Mouse (Mus musculus) C2C12 (cell line): Measurements from ENCODE around the gene Lrch1. TPM values are rescaled to one million over a fixed set of nuclear protein-coding genes. Genes with fewer than 3 reads are reported as not detected.

Source experiments
- H3K27me3 ChIP-seq: one replicate; pipeline ENCODE4 v1.6.1; 2011; ENCODE audit not compliant: control insufficient read depth, insufficient read depth, insufficient read length
- H3K36me3 ChIP-seq: one replicate; pipeline ENCODE4 v1.6.1; 2011; ENCODE audit not compliant: control insufficient read depth, insufficient read depth
- H3K4me3 ChIP-seq: one replicate; pipeline ENCODE4 v1.5.1; 2011; ENCODE audit warnings: mild to moderate bottlenecking, control low read depth; ENCODE audit not compliant: poor library complexity, insufficient read depth, severe bottlenecking
- H3K79me2 ChIP-seq: one replicate; pipeline ENCODE4 v1.6.1; 2011; ENCODE audit not compliant: control insufficient read depth, insufficient read depth
- H3K79me3 ChIP-seq: one replicate; pipeline ENCODE4 v1.6.1; 2011; ENCODE audit warnings: low read depth, control low read depth
- H3ac ChIP-seq: one replicate; pipeline ENCODE3; 2011; ENCODE audit warnings: low read depth; ENCODE audit not compliant: control insufficient read depth, insufficient read length
- CEBPB ChIP-seq: IDR thresholded peaks from one replicate; pipeline ENCODE4 v1.6.1; 2011; ENCODE audit warnings: low read depth, mild to moderate bottlenecking, control low read depth, moderate library complexity
- CTCF ChIP-seq: IDR thresholded peaks from one replicate; pipeline ENCODE4 v1.5.1; 2011; ENCODE audit not compliant: control insufficient read depth, insufficient read depth, insufficient read length
- FOSL1 ChIP-seq: IDR thresholded peaks from one replicate; pipeline ENCODE4 v1.8.0; 2011; ENCODE audit warnings: mild to moderate bottlenecking, low read length; ENCODE audit not compliant: poor library complexity, insufficient read depth, severe bottlenecking
- MAX ChIP-seq: IDR thresholded peaks from one replicate; pipeline ENCODE4 v1.6.1; 2011; ENCODE audit warnings: mild to moderate bottlenecking, control low read depth
- MYOD1 ChIP-seq: IDR thresholded peaks from one replicate; pipeline ENCODE4 v1.6.1; 2011; ENCODE audit warnings: low read depth; ENCODE audit not compliant: control insufficient read depth, insufficient read length
- MYOG ChIP-seq: IDR thresholded peaks from one replicate; pipeline ENCODE4 v1.6.1; 2011; ENCODE audit not compliant: control insufficient read depth, insufficient read length; ENCODE audit errors: extremely low read depth
- USF1 ChIP-seq: IDR thresholded peaks from one replicate; pipeline ENCODE4 v1.6.1; 2011; ENCODE audit warnings: low read depth, mild to moderate bottlenecking, control low read depth, moderate library complexity
- polyA plus RNA-seq: library from polyadenylated mRNA; unstranded; fragments of >200 nt; fragmentation: generic; extraction: Trizol; gene quantifications from one replicate; pipeline ENCODE4 v1.2.1, GENCODE M21; 2012; ENCODE audit warnings: missing spikeins

Gene Lrch1
- polyA plus RNA-seq, 1 experiment, result 5.0 TPM

DNA sequence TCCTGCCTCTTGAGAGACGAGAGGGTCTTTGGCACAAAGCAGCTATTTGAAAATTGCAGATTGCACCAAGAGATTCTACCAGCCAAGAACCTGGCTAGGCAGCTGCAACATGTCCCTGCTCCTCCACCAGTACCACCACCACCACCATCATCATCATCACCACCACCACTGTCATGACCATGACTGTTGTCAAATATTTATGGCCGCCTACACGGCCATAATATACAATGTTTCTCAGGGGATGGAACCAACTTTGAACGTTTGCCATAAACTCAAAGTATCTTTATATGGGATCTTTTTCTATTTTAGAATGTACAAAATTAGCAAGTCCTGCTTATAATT lies 93.9 kb downstream of the Lrch1 start:
- Histone ChIP-seq H3K27me3 (no peaks in the 10 kb centered on the region), H3ac (no peak overlapping the region), H3K36me3 (no peaks in the 10 kb centered on the region), H3K4me3 (no peak overlapping the region), H3K79me2 (no peaks in the 10 kb centered on the region), H3K79me3 (no peaks in the 10 kb centered on the region)
- TF ChIP-seq CTCF, result no peak
- no peak for TF ChIP-seq MAX
- no peak for TF ChIP-seq FOSL1
- no peak for TF ChIP-seq MYOD1
- no peak for TF ChIP-seq CEBPB
- no peak for TF ChIP-seq MYOG
- TF ChIP-seq USF1, result no peak

DNA sequence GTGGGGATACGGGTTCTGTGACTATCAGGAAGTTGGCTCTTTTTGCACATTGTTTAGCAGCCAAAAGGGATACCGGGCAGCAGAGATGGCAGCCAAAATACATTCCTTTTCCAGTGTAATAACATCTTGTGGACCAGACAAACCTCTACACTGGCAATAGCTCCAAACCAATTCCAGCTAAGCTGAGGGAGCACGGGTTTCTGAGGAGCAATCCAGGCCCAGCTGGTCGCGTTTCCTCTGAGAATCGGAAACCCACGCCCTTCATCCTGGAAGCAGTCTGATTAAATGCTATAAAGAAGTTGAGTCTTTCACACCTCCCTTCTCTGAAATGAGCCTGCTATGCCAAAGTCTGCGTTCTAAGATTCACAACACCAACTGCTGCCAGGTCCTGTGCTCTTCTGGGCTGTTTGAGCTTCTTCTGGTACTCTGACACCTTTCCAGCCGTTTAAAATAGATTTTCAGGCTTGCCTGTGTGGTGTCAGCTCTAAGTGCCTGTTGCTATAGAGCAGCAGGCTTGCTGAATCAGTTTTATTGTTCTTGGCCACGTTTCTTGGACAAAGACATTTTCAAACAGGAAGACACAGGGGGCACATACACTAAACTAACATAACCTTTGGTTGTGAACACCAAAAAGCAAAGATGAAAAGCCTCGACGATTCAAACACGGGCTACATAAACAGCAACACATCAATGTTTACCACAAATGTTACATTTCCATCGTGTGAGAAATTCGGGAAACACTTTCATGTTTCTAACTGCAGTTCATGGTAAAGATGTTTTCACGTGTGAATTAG lies 94.5 kb downstream of the Lrch1 start:
- Histone ChIP-seq H3K4me3 (no peak overlapping the region), H3K79me3 (no peaks in the 10 kb centered on the region), H3K27me3 (no peaks in the 10 kb centered on the region), H3K79me2 (no peaks in the 10 kb centered on the region), H3K36me3 (no peaks in the 10 kb centered on the region), H3ac (no peak overlapping the region)
- TF ChIP-seq MYOG, result no peak
- TF ChIP-seq MYOD1, result no peak
- no peak for TF ChIP-seq FOSL1
- TF ChIP-seq CTCF, result no peak
- no peak for TF ChIP-seq MAX
- no peak for TF ChIP-seq CEBPB
- no peak for TF ChIP-seq USF1

DNA sequence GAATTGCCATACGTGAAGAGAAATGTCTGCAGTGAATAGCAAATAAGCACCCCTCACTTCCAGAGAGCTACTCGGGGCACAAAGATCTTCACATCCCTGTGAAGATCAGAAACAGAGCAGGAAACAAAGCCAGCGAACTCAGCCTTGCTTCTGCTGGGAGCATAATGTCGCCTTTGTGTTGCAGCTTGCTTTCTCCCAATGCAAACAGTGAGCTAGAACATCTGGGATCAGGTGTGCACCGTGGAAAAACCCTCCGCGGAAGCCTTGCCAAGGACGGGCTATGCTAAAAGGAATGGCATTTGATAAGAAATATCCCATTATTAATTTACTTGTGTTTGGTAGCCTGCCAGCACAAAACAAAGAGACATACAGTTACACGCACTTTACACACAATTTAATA lies 95.8 kb downstream of the Lrch1 start:
- no peak overlapping the region for H3ac ChIP-seq
- H3K4me3 ChIP-seq, result no peak overlapping the region
- H3K27me3 ChIP-seq, result no peaks in the 10 kb centered on the region
- no peaks in the 10 kb centered on the region for H3K36me3 ChIP-seq
- TF ChIP-seq USF1, result no peak
- H3K79me3 ChIP-seq, result no peaks in the 10 kb centered on the region
- H3K79me2 ChIP-seq, result no peaks in the 10 kb centered on the region

DNA sequence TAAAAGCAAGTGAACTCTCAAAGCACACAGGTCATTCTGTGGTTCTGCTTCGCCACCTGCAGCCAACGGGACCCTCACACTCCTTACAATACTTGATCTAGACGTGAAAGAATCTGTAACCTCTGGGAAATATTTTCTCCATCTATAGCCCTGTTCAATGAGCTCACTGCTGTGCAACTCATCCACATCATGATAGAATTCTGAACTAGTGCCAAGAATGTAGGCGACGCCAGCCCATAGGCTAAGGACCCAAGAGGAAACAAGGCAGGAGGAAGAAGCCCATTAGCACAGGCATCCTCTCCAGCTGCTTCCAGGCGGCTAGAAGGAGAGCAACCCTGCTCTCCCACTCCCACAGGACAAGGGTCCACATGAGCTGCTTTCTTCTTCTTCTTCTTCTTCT lies 98.7 kb downstream of the Lrch1 start:
- Histone ChIP-seq H3K27me3 (no peaks in the 10 kb centered on the region), H3K4me3 (no peak overlapping the region)
- TF ChIP-seq MYOD1 (no peak), CEBPB (no peak), MAX (no peak), FOSL1 (no peak)

DNA sequence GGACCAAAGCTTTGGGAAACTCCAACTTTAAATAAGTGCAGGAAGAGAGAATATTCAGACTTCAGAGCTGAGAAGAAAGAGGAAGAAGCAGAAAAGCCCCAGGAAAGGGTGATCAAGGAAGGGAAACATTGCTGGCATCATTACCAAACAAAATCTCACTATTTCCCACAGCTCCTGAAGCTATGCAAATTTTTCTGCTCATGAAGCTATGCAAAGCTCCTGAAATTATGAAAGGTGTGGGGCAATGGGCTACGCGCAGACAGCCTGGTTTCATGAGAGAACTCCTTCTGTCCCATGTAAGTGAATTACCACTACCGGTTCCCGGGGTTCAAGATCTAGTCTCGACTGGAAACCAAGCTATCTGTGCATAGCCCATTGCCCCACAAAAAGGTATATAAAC lies 99.5 kb downstream of the Lrch1 start:
- no peaks in the 10 kb centered on the region for H3K27me3 ChIP-seq
- H3K79me3 ChIP-seq, result no peaks in the 10 kb centered on the region
- H3K36me3 ChIP-seq, result no peaks in the 10 kb centered on the region
- no peak overlapping the region for H3ac ChIP-seq
- H3K4me3 ChIP-seq, result no peak overlapping the region
- no peak for TF ChIP-seq MYOD1
- no peak for TF ChIP-seq MAX
- TF ChIP-seq CEBPB, result no peak
- TF ChIP-seq USF1, result no peak
- H3K79me2 ChIP-seq, result no peaks in the 10 kb centered on the region

More for the DNA sequence above, 98.7 kb downstream of the Lrch1 start:
- Histone ChIP-seq H3K79me3 (no peaks in the 10 kb centered on the region), H3K36me3 (no peaks in the 10 kb centered on the region), H3K79me2 (no peaks in the 10 kb centered on the region), H3ac (no peak overlapping the region)

DNA sequence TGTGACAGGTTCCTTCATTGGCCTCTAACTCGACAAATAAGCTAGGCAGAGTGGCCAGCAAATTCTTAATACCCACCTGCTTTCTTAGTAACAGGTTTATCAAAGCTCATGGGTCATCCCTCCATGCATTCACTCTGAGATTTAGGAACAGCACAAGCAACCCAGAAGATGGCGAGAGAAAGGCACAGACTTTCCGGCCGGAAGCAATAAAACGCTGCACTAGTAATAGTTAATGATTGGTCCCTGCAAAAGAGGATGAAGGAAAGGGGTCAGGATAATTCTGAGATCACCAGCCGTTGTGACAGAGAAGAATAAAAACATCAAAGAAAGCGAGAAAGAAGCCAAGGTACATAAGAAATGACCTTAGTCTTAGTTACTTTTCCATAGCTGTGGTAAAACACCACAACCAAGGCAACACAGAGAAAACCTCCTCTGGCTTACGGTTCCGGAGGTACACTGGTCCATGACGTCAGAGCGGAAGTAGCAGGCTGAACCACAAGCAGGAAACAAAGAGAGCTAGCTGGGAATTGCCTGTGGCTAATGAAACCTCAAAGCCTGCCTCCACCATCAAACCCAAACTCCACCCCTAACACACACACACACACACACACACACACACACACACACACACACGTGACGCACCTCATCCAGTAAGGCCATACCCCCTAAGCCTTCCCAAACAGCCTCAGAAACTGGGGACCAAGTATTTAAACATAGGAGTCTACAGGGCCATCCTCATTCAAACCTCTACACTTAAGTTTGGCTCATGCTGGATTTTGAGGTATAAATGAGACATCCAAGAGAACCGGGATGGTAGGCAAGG lies 100.2 kb downstream of the Lrch1 start:
- Histone ChIP-seq H3K79me3 (no peaks in the 10 kb centered on the region), H3K79me2 (no peaks in the 10 kb centered on the region), H3K4me3 (no peak overlapping the region)

More for the DNA sequence above, 100.2 kb downstream of the Lrch1 start:
- TF ChIP-seq CTCF, result no peak
- TF ChIP-seq MAX, result no peak
- TF ChIP-seq MYOG, result no peak
- TF ChIP-seq FOSL1, result no peak
- no peak for TF ChIP-seq USF1
- no peak for TF ChIP-seq MYOD1
- TF ChIP-seq CEBPB, result no peak
- Histone ChIP-seq H3K27me3 (no peaks in the 10 kb centered on the region), H3ac (no peak overlapping the region), H3K36me3 (no peaks in the 10 kb centered on the region)
